Mouse (Mus musculus): ENCODE data around the gene Map3k19. TPM values are rescaled to one million over a fixed set of nuclear protein-coding genes. Genes with fewer than 3 reads are reported as not detected.

Map3k19 gene
- 1 to 10 TPM; 4.4 to 8.7 TPM for total RNA-seq (2021)

- intact Hi-C loops (cut with DNase I): no loop called here
- peak; percentile 23 to 36 for DNase-seq (ENCODE audit: low spot score in 2 of 2)
Measured at GRCm38 (mm10) chr1:127854486-127855222, at the start of gene Map3k19. TSS of gene Map3k19 (minus strand) at chr1:127855031.

GRCm38 (mm10) chr1:127899401-127899800 lies 44.6 kb upstream of the Map3k19 start:
- intact Hi-C loops (cut with DNase I): no loop called here
- DNase-seq (ENCODE audit: low spot score in 2 of 2): no peak

- intact Hi-C loops (cut with DNase I): loop anchor here (10.0 kb wide), 1 partner anchor 94 kb away; the partner anchor contains the start of gene Ccnt2
- DNase-seq (ENCODE audit: low spot score in 2 of 2): no peak
Measured at GRCm38 (mm10) chr1:127869276-127869675, 14.4 kb upstream of the Map3k19 start.

GRCm38 (mm10) chr1:127868300-127869261 lies 13.8 kb upstream of the Map3k19 start, which contains the start of gene Rab3gap1:
TSS of gene Rab3gap1 (plus strand) at chr1:127868773.
- peak; percentile 89 to 90 for DNase-seq (ENCODE audit: low spot score in 2 of 2)
- intact Hi-C loops (cut with DNase I): loop anchor here (10.0 kb wide), 1 partner anchor 94 kb away; the partner anchor contains the start of gene Ccnt2

GRCm38 (mm10) chr1:127863806-127864205 lies 9.0 kb upstream of the Map3k19 start:
- intact Hi-C loops (cut with DNase I): loop anchor here (10.0 kb wide), 1 partner anchor 89 kb away; the partner anchor contains the start of gene Ccnt2
- no peak for DNase-seq (ENCODE audit: low spot score in 2 of 2)

GRCm38 (mm10) chr1:127861900-127862299 lies 7.1 kb upstream of the Map3k19 start:
- no peak for DNase-seq (ENCODE audit: low spot score in 2 of 2)
- intact Hi-C loops (cut with DNase I): loop anchor here (10.0 kb wide), 1 partner anchor 87 kb away; the partner anchor contains the start of gene Ccnt2

- intact Hi-C loops (cut with DNase I): loop anchor here (10.0 kb wide), 1 partner anchor 86 kb away; the partner anchor contains the start of gene Ccnt2
- DNase-seq (ENCODE audit: low spot score in 2 of 2): peak in 1 of 2 experiments; percentile 3
Measured at GRCm38 (mm10) chr1:127860492-127860891, 5.7 kb upstream of the Map3k19 start.

GRCm38 (mm10) chr1:127859799-127860400 lies 5.1 kb upstream of the Map3k19 start:
- intact Hi-C loops (cut with DNase I): loop anchor here (10.0 kb wide), 1 partner anchor 85 kb away; the partner anchor contains the start of gene Ccnt2
- DNase-seq (ENCODE audit: low spot score in 2 of 2): no peak

- no peak for DNase-seq (ENCODE audit: low spot score in 2 of 2)
- intact Hi-C loops (cut with DNase I): no loop called here
Measured at GRCm38 (mm10) chr1:127858945-127859648, 4.3 kb upstream of the Map3k19 start.

GRCm38 (mm10) chr1:127850075-127850610 lies 4.7 kb downstream of the Map3k19 start:
- no peak for DNase-seq (ENCODE audit: low spot score in 2 of 2)
- intact Hi-C loops (cut with DNase I): no loop called here

- intact Hi-C loops (cut with DNase I): no loop called here
- no peak for DNase-seq (ENCODE audit: low spot score in 2 of 2)
Measured at GRCm38 (mm10) chr1:127845472-127845871, 9.4 kb downstream of the Map3k19 start.

GRCm38 (mm10) chr1:127838602-127839001 lies 16.2 kb downstream of the Map3k19 start:
- intact Hi-C loops (cut with DNase I): no loop called here
- DNase-seq (ENCODE audit: low spot score in 2 of 2): no peak

- no peak for DNase-seq (ENCODE audit: low spot score in 2 of 2)
- intact Hi-C loops (cut with DNase I): no loop called here
Measured at GRCm38 (mm10) chr1:127836619-127837018, 18.2 kb downstream of the Map3k19 start.

GRCm38 (mm10) chr1:127834202-127834601 lies 20.6 kb downstream of the Map3k19 start:
- DNase-seq (ENCODE audit: low spot score in 2 of 2): no peak
- intact Hi-C loops (cut with DNase I): no loop called here

GRCm38 (mm10) chr1:127833714-127834113 lies 21.1 kb downstream of the Map3k19 start:
- DNase-seq (ENCODE audit: low spot score in 2 of 2): no peak

GRCm38 (mm10) chr1:127830215-127830921 lies 24.5 kb downstream of the Map3k19 start:
- no peak for DNase-seq (ENCODE audit: low spot score in 2 of 2)
- intact Hi-C loops (cut with DNase I): no loop called here

More at GRCm38 (mm10) chr1:127833714-127834113, 21.1 kb downstream of the Map3k19 start:
- intact Hi-C loops (cut with DNase I): no loop called here

GRCm38 (mm10) chr1:127827325-127827724 lies 27.5 kb downstream of the Map3k19 start:
- DNase-seq (ENCODE audit: low spot score in 2 of 2): no peak
- intact Hi-C loops (cut with DNase I): loop anchor here (5.0 kb wide), 3 partner anchors 80 to 315 kb away; no protein-coding TSS in a partner anchor

GRCm38 (mm10) chr1:127816381-127816780 lies 38.5 kb downstream of the Map3k19 start:
- no peak for DNase-seq (ENCODE audit: low spot score in 2 of 2)
- intact Hi-C loops (cut with DNase I): no loop called here

All from left cerebral cortex, postnatal 36 days (tissue).